Mouse (Mus musculus): ENCODE results near the gene Olfr402. TPM values are rescaled to one million over a fixed set of nuclear protein-coding genes. Genes with fewer than 3 reads are reported as not detected.

The Olfr402 gene
- total and polyA plus RNA-seq, 3 experiments = not detected

GRCm38 (mm10) chr11:74168771-74169170 lies 15.4 kb downstream of the Olfr402 start:
- Histone ChIP-seq H3K36me3 (ENCODE audit: control insufficient read depth in 1 of 2, insufficient read depth in 2 of 2, low read length in 2 of 2) (no peaks in the 10 kb centered on the region), H3K4me3 (ENCODE audit: control insufficient read depth in 1 of 2, insufficient read depth in 1 of 2, low read depth in 2 of 2, low read length in 2 of 2) (no peak overlapping the region), H3K9me3 (replicated peaks; ENCODE audit: insufficient read depth, low read length) (no peaks in the 10 kb centered on the region), H3K27ac (ENCODE audit: control insufficient read depth, low read depth, low read length) (no peak overlapping the region), H3K79me2 (ENCODE audit: control insufficient read depth, insufficient read depth, low read length, poor library complexity) (no peaks in the 10 kb centered on the region), H3K4me1 (ENCODE audit: control insufficient read depth in 1 of 2, insufficient read depth in 2 of 2, low read length in 2 of 2) (no peaks in the 10 kb centered on the region), H3K27me3 (ENCODE audit: control insufficient read depth in 1 of 2, insufficient read depth in 2 of 2, low read length in 2 of 2) (no peaks in the 10 kb centered on the region), H3K9ac (ENCODE audit: control insufficient read depth, low read depth, low read length, poor library complexity, severe bottlenecking) (no peak overlapping the region)
- TF ChIP-seq ZNF384 (IDR thresholded peaks at IDR 0.05; ENCODE audit: low read depth, low read length) (no peak), SIN3A (IDR thresholded peaks at IDR 0.05; ENCODE audit: low read length) (no peak), HCFC1 (IDR thresholded peaks at IDR 0.05; ENCODE audit: low read depth, low read length) (no peak), MAX (IDR thresholded peaks at IDR 0.05; ENCODE audit: low read length) (no peak), GATA1 (IDR thresholded peaks at IDR 0.05; ENCODE audit: low read depth, low read length) (no peak), POLR2AphosphoS5 (IDR thresholded peaks at IDR 0.05; ENCODE audit: borderline replicate concordance, low read depth, low read length) (no peak), USF2 (IDR thresholded peaks at IDR 0.05; ENCODE audit: borderline replicate concordance in 1 of 2, insufficient read depth in 1 of 2, low read depth in 1 of 2, low read length in 2 of 2) (no peak), JUND (IDR thresholded peaks at IDR 0.05; ENCODE audit: low read depth, low read length) (no peak), USF1 (IDR thresholded peaks at IDR 0.05; ENCODE audit: low read depth, low read length) (no peak), MEF2A (IDR thresholded peaks at IDR 0.05; ENCODE audit: extremely low read depth, insufficient replicate concordance, low read depth, low read length, poor library complexity, severe bottlenecking) (no peak), POLR2AphosphoS2 (IDR thresholded peaks at IDR 0.05; ENCODE audit: low read length) (no peak), BHLHE40 (IDR thresholded peaks at IDR 0.05; ENCODE audit: borderline replicate concordance, low read depth, low read length) (no peak), NRF1 (IDR thresholded peaks at IDR 0.05; ENCODE audit: insufficient read depth, low read depth, low read length, poor library complexity, severe bottlenecking) (no peak), TCF12 (IDR thresholded peaks at IDR 0.05; ENCODE audit: low read depth, low read length) (no peak), KAT2A (conservative IDR thresholded peaks at IDR 0.05; ENCODE audit: low read depth, low read length) (no peak), TBP (IDR thresholded peaks at IDR 0.05; ENCODE audit: low read depth, low read length) (no peak), E2F4 (IDR thresholded peaks at IDR 0.05; ENCODE audit: borderline replicate concordance, low read depth, low read length) (no peak), CHD1 (IDR thresholded peaks at IDR 0.05; ENCODE audit: low read depth, low read length) (no peak), RCOR1 (IDR thresholded peaks at IDR 0.05; ENCODE audit: low read depth, low read length) (no peak), ETS1 (IDR thresholded peaks at IDR 0.05; ENCODE audit: low read depth, low read length) (no peak)
- DNase-seq (ENCODE audit: low read depth, low spot score) = no peak

GRCm38 (mm10) chr11:74183168-74183567 lies 29.8 kb downstream of the Olfr402 start:
- no peaks in the 10 kb centered on the region for H3K27me3 ChIP-seq (ENCODE audit: control insufficient read depth in 1 of 2, insufficient read depth in 2 of 2, low read length in 2 of 2)
- no peak overlapping the region for H3K9ac ChIP-seq (ENCODE audit: control insufficient read depth, low read depth, low read length, poor library complexity, severe bottlenecking)
- H3K36me3 ChIP-seq (ENCODE audit: control insufficient read depth in 1 of 2, insufficient read depth in 2 of 2, low read length in 2 of 2) = no peaks in the 10 kb centered on the region
- no peak overlapping the region for H3K4me3 ChIP-seq (ENCODE audit: control insufficient read depth in 1 of 2, insufficient read depth in 1 of 2, low read depth in 2 of 2, low read length in 2 of 2)
- no peaks in the 10 kb centered on the region for H3K4me1 ChIP-seq (ENCODE audit: control insufficient read depth in 1 of 2, insufficient read depth in 2 of 2, low read length in 2 of 2)
- no peaks in the 10 kb centered on the region for H3K9me3 ChIP-seq (replicated peaks; ENCODE audit: insufficient read depth, low read length)
- H3K27ac ChIP-seq (ENCODE audit: control insufficient read depth, low read depth, low read length) = no peak overlapping the region
- H3K79me2 ChIP-seq (ENCODE audit: control insufficient read depth, insufficient read depth, low read length, poor library complexity) = no peaks in the 10 kb centered on the region
- TF ChIP-seq MYC (IDR thresholded peaks at IDR 0.05; ENCODE audit: low read depth, low read length) = no peak
- TF ChIP-seq MEF2A (IDR thresholded peaks at IDR 0.05; ENCODE audit: extremely low read depth, insufficient replicate concordance, low read depth, low read length, poor library complexity, severe bottlenecking) = no peak
- TF ChIP-seq MAFK (IDR thresholded peaks at IDR 0.05; ENCODE audit: borderline replicate concordance, low read depth, low read length) = no peak
- TF ChIP-seq POLR2AphosphoS2 (IDR thresholded peaks at IDR 0.05; ENCODE audit: low read length) = no peak
- no peak for TF ChIP-seq ELF1 (IDR thresholded peaks at IDR 0.05; ENCODE audit: low read depth, low read length)
- TF ChIP-seq TCF12 (IDR thresholded peaks at IDR 0.05; ENCODE audit: low read depth, low read length) = no peak
- TF ChIP-seq KAT2A (conservative IDR thresholded peaks at IDR 0.05; ENCODE audit: low read depth, low read length) = no peak
- TF ChIP-seq CTCF (IDR thresholded peaks at IDR 0.05 in 2 of 3, conservative IDR thresholded peaks at IDR 0.05 in 1 of 3; ENCODE audit: control insufficient read depth in 1 of 3, insufficient read depth in 1 of 3, low read depth in 2 of 3, low read length in 3 of 3, poor library complexity in 1 of 3, severe bottlenecking in 1 of 3) = no peak
- no peak for TF ChIP-seq USF2 (IDR thresholded peaks at IDR 0.05; ENCODE audit: borderline replicate concordance in 1 of 2, insufficient read depth in 1 of 2, low read depth in 1 of 2, low read length in 2 of 2)
- TF ChIP-seq MAZ (IDR thresholded peaks at IDR 0.05; ENCODE audit: low read depth, low read length) = no peak
- TF ChIP-seq ZKSCAN1 (IDR thresholded peaks at IDR 0.05; ENCODE audit: low read depth, low read length) = no peak
- no peak for TF ChIP-seq ZMIZ1 (IDR thresholded peaks at IDR 0.05; ENCODE audit: low read depth, low read length)
- no peak for TF ChIP-seq BHLHE40 (IDR thresholded peaks at IDR 0.05; ENCODE audit: borderline replicate concordance, low read depth, low read length)
- TF ChIP-seq GATA1 (IDR thresholded peaks at IDR 0.05; ENCODE audit: low read depth, low read length) = no peak
- no peak for TF ChIP-seq UBTF (IDR thresholded peaks at IDR 0.05; ENCODE audit: borderline replicate concordance, insufficient read depth, low read depth, low read length)
- no peak for TF ChIP-seq ETS1 (IDR thresholded peaks at IDR 0.05; ENCODE audit: low read depth, low read length)
- TF ChIP-seq TAL1 (IDR thresholded peaks at IDR 0.05; ENCODE audit: low read length) = no peak
- no peak for DNase-seq (ENCODE audit: low read depth, low spot score)
